Mouse (Mus musculus): ENCODE measurements around the gene Rbm20. TPM values are rescaled to one million over a fixed set of nuclear protein-coding genes. Genes with fewer than 3 reads are reported as not detected.
A peak's percentile ranks its signal among the peaks of the same experiment; 100 is the strongest.

Rbm20 gene
- total and polyA plus RNA-seq, 3 experiments: 37.3 to 58.6 TPM; not detected in 1

DNA sequence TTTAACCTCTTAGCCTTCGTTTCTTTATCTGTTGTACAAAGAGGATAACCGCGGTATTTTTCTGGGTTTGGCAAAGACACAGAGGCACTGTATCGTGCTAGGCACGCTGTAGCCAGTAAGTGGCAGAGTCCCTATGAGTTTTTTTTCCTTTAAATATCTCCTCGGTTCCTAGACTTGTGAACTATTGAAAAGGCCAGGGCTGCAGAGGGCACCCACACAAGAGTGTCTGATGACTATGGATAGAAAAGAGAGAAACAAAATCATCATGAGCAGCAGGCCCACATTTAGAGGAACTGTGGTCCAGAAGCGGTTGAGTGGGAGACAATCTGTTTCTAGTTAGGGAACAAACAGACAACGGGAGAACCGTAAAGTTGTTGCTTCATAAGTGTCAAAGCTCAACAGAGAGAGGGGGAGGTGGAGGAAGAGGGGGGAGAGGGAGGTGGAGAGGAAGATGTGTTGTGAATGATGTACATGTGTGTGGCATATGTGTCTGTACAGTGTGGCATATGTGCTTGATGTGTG lies 215.8 kb downstream of the Rbm20 start (continued):
- TF ChIP-seq ZC3H11A (IDR thresholded peaks at IDR 0.05; ENCODE audit: low read depth, low read length): no peak
- no peak for TF ChIP-seq CHD2 (IDR thresholded peaks at IDR 0.05; ENCODE audit: low read length)
- TF ChIP-seq SIN3A (IDR thresholded peaks at IDR 0.05; ENCODE audit: low read length): peak; percentile 76; the same call in 1 of the 2 replicates
- TF ChIP-seq SMC3 (IDR thresholded peaks at IDR 0.05; ENCODE audit: low read depth, low read length): peak; percentile 31
- TF ChIP-seq CHD1 (IDR thresholded peaks at IDR 0.05; ENCODE audit: low read depth, low read length): peak; percentile 94; the same call in 1 of the 2 replicates
- TF ChIP-seq MYC (IDR thresholded peaks at IDR 0.05; ENCODE audit: low read depth, low read length): peak; percentile 73
- TF ChIP-seq ZMIZ1 (IDR thresholded peaks at IDR 0.05; ENCODE audit: low read depth, low read length): no peak
- peak; percentile 47; the same call in 1 of the 2 replicates for TF ChIP-seq HCFC1 (IDR thresholded peaks at IDR 0.05; ENCODE audit: low read depth, low read length)

- H3K79me2 ChIP-seq (ENCODE audit: control insufficient read depth, insufficient read depth, low read length, poor library complexity): no peaks in the 10 kb centered on the region
- DNase-seq (ENCODE audit: low read depth, low spot score): peak; percentile 64
- H3K27me3 ChIP-seq (ENCODE audit: control insufficient read depth in 1 of 2, insufficient read depth in 2 of 2, low read length in 2 of 2): no peaks in the 10 kb centered on the region
- H3K36me3 ChIP-seq (ENCODE audit: control insufficient read depth in 1 of 2, insufficient read depth in 2 of 2, low read length in 2 of 2): peaks cover 0 to 54% of the 10 kb centered on the region in 2 experiments; a peak in 2 of 4 replicates
- no peaks in the 10 kb centered on the region for H3K9me3 ChIP-seq (replicated peaks; ENCODE audit: insufficient read depth, low read length)
- H3K4me3 ChIP-seq (ENCODE audit: control insufficient read depth in 1 of 2, insufficient read depth in 1 of 2, low read depth in 2 of 2, low read length in 2 of 2): peak overlapping the region in 1 of 2 experiments; percentile 2; a peak in 1 of 4 replicates
- peaks cover 35 to 53% of the 10 kb centered on the region in 2 experiments for H3K4me1 ChIP-seq (ENCODE audit: control insufficient read depth in 1 of 2, insufficient read depth in 2 of 2, low read length in 2 of 2)
- peak overlapping the region; percentile 82 for H3K27ac ChIP-seq (ENCODE audit: control insufficient read depth, low read depth, low read length)
- peak overlapping the region; percentile 49 for H3K9ac ChIP-seq (ENCODE audit: control insufficient read depth, low read depth, low read length, poor library complexity, severe bottlenecking)
- no peak for TF ChIP-seq USF2 (IDR thresholded peaks at IDR 0.05; ENCODE audit: borderline replicate concordance in 1 of 2, insufficient read depth in 1 of 2, low read depth in 1 of 2, low read length in 2 of 2)
- no peak for TF ChIP-seq MEF2A (IDR thresholded peaks at IDR 0.05; ENCODE audit: extremely low read depth, insufficient replicate concordance, low read depth, low read length, poor library complexity, severe bottlenecking)
- TF ChIP-seq RCOR1 (IDR thresholded peaks at IDR 0.05; ENCODE audit: low read depth, low read length): no peak
- TF ChIP-seq POLR2AphosphoS2 (IDR thresholded peaks at IDR 0.05; ENCODE audit: low read length): no peak
- TF ChIP-seq KAT2A (conservative IDR thresholded peaks at IDR 0.05; ENCODE audit: low read depth, low read length): no peak
- no peak for TF ChIP-seq MAZ (IDR thresholded peaks at IDR 0.05; ENCODE audit: low read depth, low read length)
- no peak for TF ChIP-seq TAL1 (IDR thresholded peaks at IDR 0.05; ENCODE audit: low read length)
- no peak for TF ChIP-seq GABPA (IDR thresholded peaks at IDR 0.05; ENCODE audit: low read depth, low read length)
- TF ChIP-seq GATA1 (IDR thresholded peaks at IDR 0.05; ENCODE audit: low read depth, low read length): no peak
- peak; percentile 6; the same call in 1 of the 2 replicates for TF ChIP-seq MAX (IDR thresholded peaks at IDR 0.05; ENCODE audit: low read length)
- no peak for TF ChIP-seq BHLHE40 (IDR thresholded peaks at IDR 0.05; ENCODE audit: borderline replicate concordance, low read depth, low read length)
- TF ChIP-seq ZMIZ1 (IDR thresholded peaks at IDR 0.05; ENCODE audit: low read depth, low read length): no peak
- no peak for TF ChIP-seq TBP (IDR thresholded peaks at IDR 0.05; ENCODE audit: low read depth, low read length)
- TF ChIP-seq MYC (IDR thresholded peaks at IDR 0.05; ENCODE audit: low read depth, low read length): no peak
- TF ChIP-seq ETS1 (IDR thresholded peaks at IDR 0.05; ENCODE audit: low read depth, low read length): peak; percentile 24; the same call in 1 of the 2 replicates
- TF ChIP-seq CHD2 (IDR thresholded peaks at IDR 0.05; ENCODE audit: low read length): no peak
- no peak for TF ChIP-seq ELF1 (IDR thresholded peaks at IDR 0.05; ENCODE audit: low read depth, low read length)
- TF ChIP-seq ZKSCAN1 (IDR thresholded peaks at IDR 0.05; ENCODE audit: low read depth, low read length): no peak
- no peak for TF ChIP-seq MYB (IDR thresholded peaks at IDR 0.05; ENCODE audit: low read depth, low read length)
- no peak for TF ChIP-seq USF1 (IDR thresholded peaks at IDR 0.05; ENCODE audit: low read depth, low read length)
- TF ChIP-seq NRF1 (IDR thresholded peaks at IDR 0.05; ENCODE audit: insufficient read depth, low read depth, low read length, poor library complexity, severe bottlenecking): no peak
- no peak for TF ChIP-seq EP300 (IDR thresholded peaks at IDR 0.05; ENCODE audit: low read depth in 1 of 2, low read length in 2 of 2)
- no peak for TF ChIP-seq ZC3H11A (IDR thresholded peaks at IDR 0.05; ENCODE audit: low read depth, low read length)
- no peak for TF ChIP-seq MAFK (IDR thresholded peaks at IDR 0.05; ENCODE audit: borderline replicate concordance, low read depth, low read length)
- TF ChIP-seq CTCF (IDR thresholded peaks at IDR 0.05 in 2 of 3, conservative IDR thresholded peaks at IDR 0.05 in 1 of 3; ENCODE audit: control insufficient read depth in 1 of 3, insufficient read depth in 1 of 3, low read depth in 2 of 3, low read length in 3 of 3, poor library complexity in 1 of 3, severe bottlenecking in 1 of 3): no peak
- TF ChIP-seq HCFC1 (IDR thresholded peaks at IDR 0.05; ENCODE audit: low read depth, low read length): 0 out of 2 replicates have a peak, but pooled peaks have one; percentile 24
- no peak for TF ChIP-seq POLR2AphosphoS5 (IDR thresholded peaks at IDR 0.05; ENCODE audit: borderline replicate concordance, low read depth, low read length)
- no peak for TF ChIP-seq SMC3 (IDR thresholded peaks at IDR 0.05; ENCODE audit: low read depth, low read length)
- no peak for TF ChIP-seq JUND (IDR thresholded peaks at IDR 0.05; ENCODE audit: low read depth, low read length)
- TF ChIP-seq ZNF384 (IDR thresholded peaks at IDR 0.05; ENCODE audit: low read depth, low read length): no peak
- peak; percentile 33; the same call in 1 of the 2 replicates for TF ChIP-seq NELFE (IDR thresholded peaks at IDR 0.05; ENCODE audit: low read depth, low read length)
Observed at GRCm38 (mm10) chr19:53893711-53894171, 216.6 kb downstream of the Rbm20 start.

All from MEL (cell line).